Mouse (Mus musculus) lung, postnatal 14 days (tissue): Measurements from ENCODE around the gene Zfp59.
"Not testable (repeated sequence)": the region's sequence is repeated elsewhere in the genome, so short reads cannot be mapped to it uniquely, and the experiment has no call there.

Source experiments
- DNase-seq: peaks from one replicate; pipeline ENCODE4 v3.0.0; 2021

Gene Zfp59

GRCm38 (mm10) chr7:27838323-27839249, at the start of gene Zfp59:
TSS of gene Zfp59 (plus strand) at chr7:27838607.
- DNase-seq, result peak; percentile 86

GRCm38 (mm10) chr7:27789306-27789705, 49.1 kb upstream of the Zfp59 start:
- DNase-seq, result no peak

GRCm38 (mm10) chr7:27793865-27794264, 44.5 kb upstream of the Zfp59 start:
- DNase-seq, result not testable (repeated sequence)

- no peak for DNase-seq
Measured at GRCm38 (mm10) chr7:27794566-27794965, 43.8 kb upstream of the Zfp59 start.

- DNase-seq, result no peak
Measured at GRCm38 (mm10) chr7:27797906-27798811, 40.2 kb upstream of the Zfp59 start.

GRCm38 (mm10) chr7:27801137-27801536, 37.3 kb upstream of the Zfp59 start:
- DNase-seq, result no peak

- DNase-seq, result no peak
Measured at GRCm38 (mm10) chr7:27802986-27803385, 35.4 kb upstream of the Zfp59 start.

- DNase-seq, result peak; percentile 82
Measured at GRCm38 (mm10) chr7:27804297-27805030, 33.9 kb upstream of the Zfp59 start.

GRCm38 (mm10) chr7:27806896-27807295, 31.5 kb upstream of the Zfp59 start, which contains the start of gene Zfp626:
TSS of gene Zfp626 (plus strand) at chr7:27807196.
- DNase-seq, result not testable (repeated sequence)

- DNase-seq, result not testable (repeated sequence)
Measured at GRCm38 (mm10) chr7:27807305-27807704, 31.1 kb upstream of the Zfp59 start.

GRCm38 (mm10) chr7:27818526-27819110, 19.8 kb upstream of the Zfp59 start:
- no peak for DNase-seq

GRCm38 (mm10) chr7:27822611-27823010, 15.8 kb upstream of the Zfp59 start:
- no peak for DNase-seq

- DNase-seq, result no peak
Measured at GRCm38 (mm10) chr7:27834131-27834530, 4.3 kb upstream of the Zfp59 start.

- no peak for DNase-seq
Measured at GRCm38 (mm10) chr7:27837896-27838295, 511 bp upstream of the Zfp59 start.

GRCm38 (mm10) chr7:27839596-27839995, 1.2 kb downstream of the Zfp59 start:
- no peak for DNase-seq

- DNase-seq, result no peak
Measured at GRCm38 (mm10) chr7:27840104-27840503, 1.7 kb downstream of the Zfp59 start.

GRCm38 (mm10) chr7:27857227-27857626, 18.8 kb downstream of the Zfp59 start, which contains the start of gene Zfp607a:
TSS of gene Zfp607a (plus strand) at chr7:27857527.
- no peak for DNase-seq

- DNase-seq, result peak; percentile 5
Measured at GRCm38 (mm10) chr7:27859301-27860251, 21.2 kb downstream of the Zfp59 start.

- DNase-seq, result peak; percentile 75
Measured at GRCm38 (mm10) chr7:27860396-27861235, 22.2 kb downstream of the Zfp59 start.

- DNase-seq, result not testable (repeated sequence)
Measured at GRCm38 (mm10) chr7:27862578-27862977, 24.2 kb downstream of the Zfp59 start.
